In genomic region chr3:60413749-60414148, GRCm38 (mm10) we compare ENCODE assay signal across 15 mouse cellular contexts. TPM values are rescaled to one million over a fixed set of nuclear protein-coding genes. Genes with fewer than 3 reads are reported as not detected.
DNase-seq lines count a peak whose midpoint lies in the region; TF ChIP-seq lines count a peak whose summit lies in the region.
"Had no signal": no experiment of that assay in that cellular context is flagged by ENCODE, and none has a peak within 500 bp of the region (broad histone marks: within the 10 kb centered on the region; RNA-seq: fewer than 3 reads in every experiment).

No protein-coding gene starts in this region.

- peaks cover 0 to 46% of the 10 kb centered on the region in 2 experiments; a peak in 2 of 4 replicates for H3K36me3 ChIP-seq in MEL (ENCODE audit: control insufficient read depth in 1 of 2, insufficient read depth in 2 of 2, low read length in 2 of 2)
- no peaks in the 10 kb centered on the region for H3K36me3 ChIP-seq in megakaryocyte, embryonic 14.5 days (replicated peaks; ENCODE audit: low read length)
- H3K36me3 ChIP-seq: limb, embryonic 12.5 days had no signal

- no peak for TF ChIP-seq RAD21 in MEL (IDR thresholded peaks at IDR 0.05; ENCODE audit: low read depth, low read length)

- H3K27ac ChIP-seq in MEL (ENCODE audit: control insufficient read depth, low read depth, low read length) = peak overlapping the region; percentile 57
- H3K27ac ChIP-seq: limb, embryonic 12.5 days; macrophage had no signal

- peaks cover 25 to 64% of the 10 kb centered on the region in 2 experiments for H3K4me1 ChIP-seq in MEL (ENCODE audit: control insufficient read depth in 1 of 2, insufficient read depth in 2 of 2, low read length in 2 of 2)
- peaks cover 78% of the 10 kb centered on the region for H3K4me1 ChIP-seq in megakaryocyte, embryonic 14.5 days
- H3K4me1 ChIP-seq: limb, embryonic 12.5 days had no signal

- no peaks in the 10 kb centered on the region; the same call in 1 of the 2 replicates for H3K79me2 ChIP-seq in MEL (ENCODE audit: control insufficient read depth, insufficient read depth, low read length, poor library complexity)

- H3K4me3 ChIP-seq in MEL (ENCODE audit: control insufficient read depth in 1 of 2, insufficient read depth in 1 of 2, low read depth in 2 of 2, low read length in 2 of 2) = no peak overlapping the region; a peak in 1 of 4 replicates
- peak overlapping the region; percentile 70 for H3K4me3 ChIP-seq in megakaryocyte, embryonic 14.5 days (replicated peaks)
- H3K4me3 ChIP-seq: erythroblast, embryonic 14.5 days; limb, embryonic 12.5 days had no signal

- no peak for TF ChIP-seq CTCF in MEL (IDR thresholded peaks at IDR 0.05 in 2 of 3, conservative IDR thresholded peaks at IDR 0.05 in 1 of 3; ENCODE audit: control insufficient read depth in 1 of 3, insufficient read depth in 1 of 3, low read depth in 2 of 3, low read length in 3 of 3, poor library complexity in 1 of 3, severe bottlenecking in 1 of 3)

- no peaks in the 10 kb centered on the region for H3K9me3 ChIP-seq in MEL (replicated peaks; ENCODE audit: insufficient read depth, low read length)
- H3K9me3 ChIP-seq in megakaryocyte, embryonic 14.5 days = no peaks in the 10 kb centered on the region
- H3K9me3 ChIP-seq: limb, embryonic 12.5 days had no signal

- peak overlapping the region; percentile 1 for H3K9ac ChIP-seq in MEL (ENCODE audit: control insufficient read depth, low read depth, low read length, poor library complexity, severe bottlenecking)
- H3K9ac ChIP-seq: limb, embryonic 12.5 days had no signal

- peak; percentile 90 to 95 for TF ChIP-seq EP300 in MEL (IDR thresholded peaks at IDR 0.05; ENCODE audit: low read depth in 1 of 2, low read length in 2 of 2)

- DNase-seq in MEL (ENCODE audit: low read depth, low spot score) (peak; percentile 89), MN1 (ENCODE audit: low spot score) (no peak)
- peak; percentile 85 for DNase-seq in induced T-regulatory cell, adult 2 months (ENCODE audit: low read depth)
- DNase-seq in thymus, postnatal 10 days (ENCODE audit: low spot score in 2 of 2) = peak; percentile 59 to 64
- no peak for DNase-seq in frontal cortex, postnatal 36 days (ENCODE audit: low spot score in 2 of 2)
- DNase-seq in right cerebral cortex, postnatal 36 days (ENCODE audit: low spot score in 2 of 2) = no peak
- no peak for DNase-seq in cerebellum, adult 11 months
- DNase-seq: adrenal gland, adult 8-10 months; heart, postnatal 36 days; kidney, adult 18-20 months; retina, postnatal 1 day had no signal

- no peak for TF ChIP-seq POLR2A in MEL (IDR thresholded peaks at IDR 0.05; ENCODE audit: control insufficient read depth in 1 of 2, insufficient read depth in 1 of 2, low read depth in 1 of 2, low read length in 2 of 2, poor library complexity in 1 of 2)

- H3K27me3 ChIP-seq in MEL (ENCODE audit: control insufficient read depth in 1 of 2, insufficient read depth in 2 of 2, low read length in 2 of 2) = no peaks in the 10 kb centered on the region
- H3K27me3 ChIP-seq in megakaryocyte, embryonic 14.5 days (replicated peaks) = no peaks in the 10 kb centered on the region
- H3K27me3 ChIP-seq: limb, embryonic 12.5 days had no signal

TF ChIP-seq in MEL, 35 proteins besides CTCF, POLR2A, EP300 and RAD21:
- TF ChIP-seq MAFK (IDR thresholded peaks at IDR 0.05; ENCODE audit: borderline replicate concordance, low read depth, low read length) = peak; percentile 38; the same call in 1 of the 2 replicates
- peak; percentile 45 for TF ChIP-seq NELFE (IDR thresholded peaks at IDR 0.05; ENCODE audit: low read depth, low read length)
- TF ChIP-seq GABPA (IDR thresholded peaks at IDR 0.05; ENCODE audit: low read depth, low read length) = no peak
- peak; percentile 92 for TF ChIP-seq BHLHE40 (IDR thresholded peaks at IDR 0.05; ENCODE audit: borderline replicate concordance, low read depth, low read length)
- TF ChIP-seq POLR2AphosphoS2 (IDR thresholded peaks at IDR 0.05; ENCODE audit: low read length) = peak; percentile 58; the same call in 1 of the 2 replicates
- TF ChIP-seq MEF2A (IDR thresholded peaks at IDR 0.05; ENCODE audit: extremely low read depth, insufficient replicate concordance, low read depth, low read length, poor library complexity, severe bottlenecking) = no peak; the same call in 1 of the 2 replicates
- TF ChIP-seq UBTF (IDR thresholded peaks at IDR 0.05; ENCODE audit: borderline replicate concordance, insufficient read depth, low read depth, low read length) = no peak
- peak; percentile 29; the same call in 1 of the 2 replicates for TF ChIP-seq ELF1 (IDR thresholded peaks at IDR 0.05; ENCODE audit: low read depth, low read length)
- TF ChIP-seq JUND (IDR thresholded peaks at IDR 0.05; ENCODE audit: low read depth, low read length) = peak; percentile 75; the same call in 1 of the 2 replicates
- TF ChIP-seq SIN3A (IDR thresholded peaks at IDR 0.05; ENCODE audit: low read length) = peak; percentile 94
- TF ChIP-seq NRF1 (IDR thresholded peaks at IDR 0.05; ENCODE audit: insufficient read depth, low read depth, low read length, poor library complexity, severe bottlenecking) = no peak
- TF ChIP-seq USF1 (IDR thresholded peaks at IDR 0.05; ENCODE audit: low read depth, low read length) = peak; percentile 81
- TF ChIP-seq POLR2AphosphoS5 (IDR thresholded peaks at IDR 0.05; ENCODE audit: borderline replicate concordance, low read depth, low read length) = no peak
- TF ChIP-seq MYC (IDR thresholded peaks at IDR 0.05; ENCODE audit: low read depth, low read length) = peak; percentile 97
- TF ChIP-seq KAT2A (conservative IDR thresholded peaks at IDR 0.05; ENCODE audit: low read depth, low read length) = 0 out of 2 replicates have a peak, but pooled peaks have one; percentile 44
- no peak; the same call in 1 of the 2 replicates for TF ChIP-seq ZNF384 (IDR thresholded peaks at IDR 0.05; ENCODE audit: low read depth, low read length)
- peak; percentile 63 for TF ChIP-seq HCFC1 (IDR thresholded peaks at IDR 0.05; ENCODE audit: low read depth, low read length)
- peak; percentile 60; the same call in 1 of the 2 replicates for TF ChIP-seq ZKSCAN1 (IDR thresholded peaks at IDR 0.05; ENCODE audit: low read depth, low read length)
- peak; percentile 78 for TF ChIP-seq GATA1 (IDR thresholded peaks at IDR 0.05; ENCODE audit: low read depth, low read length)
- peak; percentile 99 for TF ChIP-seq MAX (IDR thresholded peaks at IDR 0.05; ENCODE audit: low read length)
- peak; percentile 98 for TF ChIP-seq MXI1 (IDR thresholded peaks at IDR 0.05; ENCODE audit: low read depth, low read length)
- 0 out of 2 replicates have a peak, but pooled peaks have one; percentile 42 for TF ChIP-seq MAZ (IDR thresholded peaks at IDR 0.05; ENCODE audit: low read depth, low read length)
- no peak for TF ChIP-seq ZMIZ1 (IDR thresholded peaks at IDR 0.05; ENCODE audit: low read depth, low read length)
- TF ChIP-seq E2F4 (IDR thresholded peaks at IDR 0.05; ENCODE audit: borderline replicate concordance, low read depth, low read length) = 0 out of 2 replicates have a peak, but pooled peaks have one; percentile 55
- peak; percentile 40; the same call in 1 of the 2 replicates for TF ChIP-seq MYB (IDR thresholded peaks at IDR 0.05; ENCODE audit: low read depth, low read length)
- TF ChIP-seq RCOR1 (IDR thresholded peaks at IDR 0.05; ENCODE audit: low read depth, low read length) = peak; percentile 85
- TF ChIP-seq TCF12 (IDR thresholded peaks at IDR 0.05; ENCODE audit: low read depth, low read length) = peak; percentile 93
- no peak for TF ChIP-seq CHD2 (IDR thresholded peaks at IDR 0.05; ENCODE audit: low read length)
- peak; percentile 89 for TF ChIP-seq TAL1 (IDR thresholded peaks at IDR 0.05; ENCODE audit: low read length)
- TF ChIP-seq ETS1 (IDR thresholded peaks at IDR 0.05; ENCODE audit: low read depth, low read length) = peak; percentile 92
- no peak for TF ChIP-seq SMC3 (IDR thresholded peaks at IDR 0.05; ENCODE audit: low read depth, low read length)
- peak in 1 of 2 experiments; percentile 48; a peak in 1 of 4 replicates for TF ChIP-seq USF2 (IDR thresholded peaks at IDR 0.05; ENCODE audit: borderline replicate concordance in 1 of 2, insufficient read depth in 1 of 2, low read depth in 1 of 2, low read length in 2 of 2)
- TF ChIP-seq ZC3H11A (IDR thresholded peaks at IDR 0.05; ENCODE audit: low read depth, low read length) = no peak
- 0 out of 2 replicates have a peak, but pooled peaks have one; percentile 57 for TF ChIP-seq TBP (IDR thresholded peaks at IDR 0.05; ENCODE audit: low read depth, low read length)
- no peak for TF ChIP-seq CHD1 (IDR thresholded peaks at IDR 0.05; ENCODE audit: low read depth, low read length)

RNA-seq across cellular contexts. Expression of gene Mbnl1, which starts 58.9 kb away (rescaled TPM):
- total RNA-seq in MEL (2012; rRNA removed) = 323 and 341 TPM in 2 replicates
- polyA plus RNA-seq in MEL (2012; ENCODE audit: insufficient read depth in 1 of 2, insufficient read length in 2 of 2, low read depth in 1 of 2, low replicate concordance in 2 of 2, missing spikeins in 1 of 2) = 100 to 1,000 TPM; 250 to 371 TPM
- 20.3 and 35.3 TPM in 2 replicates for polyA plus RNA-seq in megakaryocyte, embryonic 14.5 days (2012; ENCODE audit: insufficient read depth, low replicate concordance)

Comparison
In these comparisons a context has a peak if more than half of its experiments do, and no peak if none do; other contexts are left out.
1. DNase-seq: peak in MEL (single experiment), induced T-regulatory cell, adult 2 months (single experiment) and thymus, postnatal 10 days (2 of 2); none in frontal cortex, postnatal 36 days (0 of 2), MN1 (single experiment), right cerebral cortex, postnatal 36 days (0 of 2) and cerebellum, adult 11 months (single experiment).